Mouse (Mus musculus): Measurements from ENCODE around the gene Mtx1. TPM values are rescaled to one million over a fixed set of nuclear protein-coding genes. Genes with fewer than 3 reads are reported as not detected.

Mtx1 gene
- polyA plus RNA-seq, 1 experiment: 96.9 TPM

DNA sequence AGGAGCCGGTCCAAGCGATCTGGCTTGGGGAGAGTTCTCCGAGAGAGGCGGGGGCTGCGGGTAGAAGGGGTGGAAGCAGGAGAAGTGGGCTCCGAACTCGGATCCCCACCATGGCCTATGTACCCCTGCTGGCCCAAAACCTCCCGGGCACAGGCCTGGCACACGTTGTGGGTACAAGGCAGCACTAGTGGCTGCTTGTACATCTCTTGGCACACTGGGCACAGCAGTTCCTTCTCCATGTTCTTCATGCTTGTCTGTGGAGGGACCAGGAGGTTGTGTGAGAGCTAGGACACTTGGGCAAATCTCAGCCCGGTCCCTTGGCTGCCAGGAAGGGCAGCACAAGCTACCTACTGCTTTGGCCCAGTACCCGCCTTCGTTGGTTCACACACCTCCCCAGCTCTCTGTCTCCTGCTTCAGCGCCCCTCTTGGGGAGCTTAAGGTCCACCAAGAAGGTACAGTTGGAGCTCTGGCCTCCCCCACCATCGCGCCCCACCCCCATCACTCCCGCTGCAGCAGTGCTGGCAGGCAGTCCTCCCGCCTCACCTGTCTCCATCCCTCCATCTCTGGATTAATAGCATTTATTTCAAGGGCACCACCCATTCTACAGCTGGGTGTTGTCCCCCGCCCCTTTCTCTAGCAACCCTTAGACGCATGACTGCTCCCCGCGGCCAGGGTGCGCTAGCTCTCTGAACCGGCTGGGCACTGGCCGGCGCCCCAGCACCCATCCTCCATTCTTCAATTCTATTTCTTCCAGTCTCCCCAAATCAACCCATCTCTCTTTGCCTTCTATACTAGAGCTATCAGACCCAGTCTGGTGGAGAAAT is 17.5 kb upstream of the Mtx1 start:
- peak overlapping the region; percentile 39; the same call in 1 of the 2 replicates for H3K27ac ChIP-seq (ENCODE audit: insufficient read depth, low read length)
- H3K4me3 ChIP-seq (ENCODE audit: insufficient read depth, low read length): peak overlapping the region; percentile 56
- no peak for TF ChIP-seq CTCF (IDR thresholded peaks at IDR 0.05; ENCODE audit: borderline replicate concordance, insufficient read depth, low read length)
- no peak; the same call in 1 of the 2 replicates for TF ChIP-seq POLR2A (IDR thresholded peaks at IDR 0.05; ENCODE audit: low read depth, low read length)
- H3K4me1 ChIP-seq (ENCODE audit: control insufficient read depth, insufficient read depth, low read length): peaks cover 4% of the 10 kb centered on the region; the same call in 1 of the 2 replicates

DNA sequence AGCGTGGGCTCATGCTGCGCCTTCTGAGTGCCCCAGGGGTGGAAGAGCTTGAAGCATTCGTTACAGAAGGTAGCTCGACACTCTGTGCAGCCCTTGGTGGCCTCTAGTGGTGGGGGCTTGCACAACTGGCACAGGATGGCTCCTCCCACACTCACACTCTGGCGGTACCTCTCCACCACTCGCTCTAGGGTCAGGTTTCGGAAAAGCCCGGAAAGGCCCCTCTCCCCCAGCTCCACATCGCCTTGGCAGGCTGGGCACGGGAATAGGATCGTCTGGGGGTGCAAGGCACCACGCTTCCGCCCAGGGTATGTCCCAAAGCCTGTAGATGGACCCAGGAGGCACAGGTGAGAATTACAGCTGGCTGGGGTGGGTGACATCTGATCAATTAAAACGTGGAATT is 16.7 kb upstream of the Mtx1 start:
- peak; percentile 67; the same call in 1 of the 2 replicates for TF ChIP-seq CTCF (IDR thresholded peaks at IDR 0.05; ENCODE audit: borderline replicate concordance, insufficient read depth, low read length)
- TF ChIP-seq POLR2A (IDR thresholded peaks at IDR 0.05; ENCODE audit: low read depth, low read length): no peak
- H3K4me3 ChIP-seq (ENCODE audit: insufficient read depth, low read length): peak overlapping the region; percentile 12; the same call in 1 of the 2 replicates
- H3K27ac ChIP-seq (ENCODE audit: insufficient read depth, low read length): no peak overlapping the region
- H3K4me1 ChIP-seq (ENCODE audit: control insufficient read depth, insufficient read depth, low read length): peaks cover 4% of the 10 kb centered on the region; the same call in 1 of the 2 replicates

DNA sequence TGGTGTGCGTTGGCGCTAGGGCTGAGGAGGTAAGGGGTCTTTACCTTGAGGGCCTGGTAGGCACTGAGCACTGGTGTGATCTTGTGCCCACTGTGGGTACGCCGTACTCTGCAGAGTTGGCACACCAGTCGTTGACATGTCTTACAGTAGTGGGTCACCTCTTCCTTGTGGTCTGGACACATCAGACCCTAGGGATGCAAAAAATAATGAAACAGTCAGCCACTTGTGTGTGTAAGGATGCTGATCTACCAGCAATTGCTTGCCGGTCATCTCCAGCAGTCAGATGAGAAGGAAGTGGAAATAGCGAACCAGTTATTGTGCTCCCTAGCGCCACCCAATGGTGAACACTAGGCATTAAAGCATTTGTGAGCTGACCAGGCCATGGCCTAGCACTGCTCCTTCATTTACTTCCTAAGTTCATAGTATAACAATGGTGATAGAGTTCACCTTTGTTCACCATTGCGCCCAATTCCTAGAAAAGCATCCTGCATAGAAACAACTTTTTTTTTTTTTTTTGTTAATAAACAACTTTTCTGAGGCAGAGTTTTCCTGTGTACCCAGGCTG is 15.5 kb upstream of the Mtx1 start:
- H3K27ac ChIP-seq (ENCODE audit: insufficient read depth, low read length): no peak overlapping the region
- peaks cover 2% of the 10 kb centered on the region; the same call in 1 of the 2 replicates for H3K4me1 ChIP-seq (ENCODE audit: control insufficient read depth, insufficient read depth, low read length)
- TF ChIP-seq CTCF (IDR thresholded peaks at IDR 0.05; ENCODE audit: borderline replicate concordance, insufficient read depth, low read length) (peak; percentile 41; the same call in 1 of the 2 replicates), POLR2A (IDR thresholded peaks at IDR 0.05; ENCODE audit: low read depth, low read length) (no peak)
- no peak overlapping the region for H3K4me3 ChIP-seq (ENCODE audit: insufficient read depth, low read length)

DNA sequence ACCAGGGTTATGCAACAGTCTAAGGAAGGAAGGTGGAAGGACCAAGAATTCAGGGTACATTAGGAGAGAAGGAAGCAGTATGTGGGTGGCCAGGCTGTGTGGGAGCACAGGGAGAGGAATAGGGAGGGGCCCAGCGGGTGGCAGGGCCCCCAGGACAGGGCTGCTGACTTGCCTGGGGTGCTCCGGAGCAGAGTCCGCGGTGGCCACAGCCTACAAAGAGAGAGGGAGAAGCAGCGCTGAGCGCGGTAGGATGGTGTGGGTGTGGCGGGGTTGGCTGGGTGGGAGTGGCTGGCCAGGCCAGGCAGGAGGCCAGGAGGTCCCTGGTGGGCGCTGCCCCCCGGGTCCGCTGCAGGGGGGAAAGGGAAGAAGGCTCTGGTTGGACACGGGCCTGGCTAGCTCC is 11.6 kb upstream of the Mtx1 start:
- no peaks in the 10 kb centered on the region for H3K4me1 ChIP-seq (ENCODE audit: control insufficient read depth, insufficient read depth, low read length)
- no peak overlapping the region for H3K4me3 ChIP-seq (ENCODE audit: insufficient read depth, low read length)
- no peak overlapping the region for H3K27ac ChIP-seq (ENCODE audit: insufficient read depth, low read length)
- TF ChIP-seq CTCF (IDR thresholded peaks at IDR 0.05; ENCODE audit: borderline replicate concordance, insufficient read depth, low read length) (no peak), POLR2A (IDR thresholded peaks at IDR 0.05; ENCODE audit: low read depth, low read length) (no peak)

DNA sequence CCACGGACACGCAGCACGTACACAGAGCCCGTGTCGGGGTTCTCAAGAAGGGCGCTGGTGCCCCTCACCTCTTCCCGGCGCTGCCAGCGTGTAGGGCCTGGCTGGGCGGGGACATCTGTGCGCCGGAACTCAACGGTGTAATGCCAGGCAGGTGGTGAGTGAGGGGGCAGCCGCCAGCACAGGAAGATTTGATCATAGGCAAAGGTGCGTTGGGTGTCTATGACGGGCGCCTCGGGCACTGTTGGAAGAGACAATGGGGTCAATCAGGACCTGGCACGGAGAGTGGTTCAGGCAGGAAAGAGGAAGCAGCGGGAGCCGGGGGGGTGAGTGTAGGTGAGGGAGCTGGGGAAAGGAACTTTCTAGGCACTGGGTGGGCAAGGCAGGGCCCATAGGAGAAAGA is 10.8 kb upstream of the Mtx1 start:
- TF ChIP-seq CTCF (IDR thresholded peaks at IDR 0.05; ENCODE audit: borderline replicate concordance, insufficient read depth, low read length): no peak
- TF ChIP-seq POLR2A (IDR thresholded peaks at IDR 0.05; ENCODE audit: low read depth, low read length): no peak
- Histone ChIP-seq H3K4me3 (ENCODE audit: insufficient read depth, low read length) (no peak overlapping the region), H3K4me1 (ENCODE audit: control insufficient read depth, insufficient read depth, low read length) (no peaks in the 10 kb centered on the region)

DNA sequence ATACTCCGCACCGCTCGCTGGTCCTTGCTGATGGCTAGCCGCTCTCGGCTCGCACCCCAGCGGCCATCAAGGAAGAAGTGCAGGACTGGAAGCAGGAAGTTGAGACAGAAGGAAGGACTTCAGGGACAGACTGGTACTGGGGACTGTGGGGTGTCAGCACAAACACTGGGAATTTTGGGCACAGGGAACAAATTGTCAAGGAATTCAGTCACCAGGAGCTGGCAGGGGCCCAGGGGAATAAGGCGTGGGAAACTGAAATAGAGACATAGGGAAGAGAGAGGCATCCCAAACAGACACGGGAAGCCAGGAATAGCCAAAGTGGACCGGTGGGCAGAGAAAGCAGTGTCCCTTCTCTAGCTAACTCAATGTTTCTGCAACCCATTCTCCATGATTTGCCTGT is 9.6 kb upstream of the Mtx1 start:
- no peak overlapping the region for H3K27ac ChIP-seq (ENCODE audit: insufficient read depth, low read length)
- TF ChIP-seq POLR2A (IDR thresholded peaks at IDR 0.05; ENCODE audit: low read depth, low read length): no peak
- no peak for TF ChIP-seq CTCF (IDR thresholded peaks at IDR 0.05; ENCODE audit: borderline replicate concordance, insufficient read depth, low read length)
- no peaks in the 10 kb centered on the region for H3K4me1 ChIP-seq (ENCODE audit: control insufficient read depth, insufficient read depth, low read length)
- H3K4me3 ChIP-seq (ENCODE audit: insufficient read depth, low read length): no peak overlapping the region

More for the DNA sequence above, 10.8 kb upstream of the Mtx1 start:
- no peak overlapping the region for H3K27ac ChIP-seq (ENCODE audit: insufficient read depth, low read length)

DNA sequence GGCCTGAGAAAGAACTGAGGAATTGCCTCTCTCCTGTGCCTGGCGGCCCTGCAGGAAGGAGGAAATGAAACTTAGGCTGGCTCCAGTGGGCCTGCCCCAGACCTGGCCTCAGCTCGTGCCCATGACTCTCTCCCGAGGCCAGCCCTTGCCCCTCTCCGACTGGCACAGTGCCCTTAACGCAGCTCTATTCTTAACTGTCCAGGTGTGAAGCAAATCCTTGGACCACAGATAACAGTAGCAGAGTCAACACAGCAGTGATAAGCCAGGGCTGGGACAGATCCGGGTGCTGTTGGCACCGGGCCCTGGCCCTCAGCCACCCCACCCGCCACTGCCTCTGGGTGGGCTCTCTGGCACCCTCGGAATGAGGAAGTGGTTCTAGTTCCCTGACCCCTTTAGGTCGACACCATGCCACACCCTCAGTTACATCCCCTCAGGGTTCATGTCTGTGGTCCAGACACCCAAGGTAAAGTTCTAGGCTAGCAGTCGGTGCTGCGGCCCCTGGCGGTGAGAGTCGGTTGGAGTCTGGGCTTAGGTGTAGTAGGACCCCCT is 6.7 kb upstream of the Mtx1 start:
- Histone ChIP-seq H3K27ac (ENCODE audit: insufficient read depth, low read length) (no peak overlapping the region), H3K4me1 (ENCODE audit: control insufficient read depth, insufficient read depth, low read length) (no peaks in the 10 kb centered on the region), H3K4me3 (ENCODE audit: insufficient read depth, low read length) (no peak overlapping the region)
- TF ChIP-seq CTCF (IDR thresholded peaks at IDR 0.05; ENCODE audit: borderline replicate concordance, insufficient read depth, low read length) (no peak), POLR2A (IDR thresholded peaks at IDR 0.05; ENCODE audit: low read depth, low read length) (no peak)

DNA sequence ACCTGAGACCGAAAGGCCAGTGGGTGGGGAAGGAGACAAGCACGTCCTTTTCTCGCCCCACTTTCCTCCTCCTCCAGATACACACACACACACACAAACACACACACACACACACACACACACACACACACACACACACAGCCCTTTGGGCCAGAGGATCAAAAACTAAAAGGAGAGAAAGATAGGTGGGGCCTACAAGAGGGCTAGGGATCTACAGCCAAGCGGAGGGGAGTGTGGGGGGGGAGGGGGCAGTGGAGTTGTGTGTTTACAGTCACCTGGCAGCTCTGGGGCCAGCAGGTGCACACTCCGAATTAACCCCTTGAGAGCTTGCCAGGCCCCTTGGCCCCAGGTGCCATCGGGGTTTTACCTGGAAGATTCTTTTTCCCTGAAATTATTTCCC is 5.7 kb upstream of the Mtx1 start:
- no peak overlapping the region for H3K4me3 ChIP-seq (ENCODE audit: insufficient read depth, low read length)
- H3K27ac ChIP-seq (ENCODE audit: insufficient read depth, low read length): no peak overlapping the region
- H3K4me1 ChIP-seq (ENCODE audit: control insufficient read depth, insufficient read depth, low read length): 0 out of 2 replicates have a peak, but pooled peaks cover 4% of the 10 kb centered on the region
- no peak for TF ChIP-seq CTCF (IDR thresholded peaks at IDR 0.05; ENCODE audit: borderline replicate concordance, insufficient read depth, low read length)
- TF ChIP-seq POLR2A (IDR thresholded peaks at IDR 0.05; ENCODE audit: low read depth, low read length): no peak

DNA sequence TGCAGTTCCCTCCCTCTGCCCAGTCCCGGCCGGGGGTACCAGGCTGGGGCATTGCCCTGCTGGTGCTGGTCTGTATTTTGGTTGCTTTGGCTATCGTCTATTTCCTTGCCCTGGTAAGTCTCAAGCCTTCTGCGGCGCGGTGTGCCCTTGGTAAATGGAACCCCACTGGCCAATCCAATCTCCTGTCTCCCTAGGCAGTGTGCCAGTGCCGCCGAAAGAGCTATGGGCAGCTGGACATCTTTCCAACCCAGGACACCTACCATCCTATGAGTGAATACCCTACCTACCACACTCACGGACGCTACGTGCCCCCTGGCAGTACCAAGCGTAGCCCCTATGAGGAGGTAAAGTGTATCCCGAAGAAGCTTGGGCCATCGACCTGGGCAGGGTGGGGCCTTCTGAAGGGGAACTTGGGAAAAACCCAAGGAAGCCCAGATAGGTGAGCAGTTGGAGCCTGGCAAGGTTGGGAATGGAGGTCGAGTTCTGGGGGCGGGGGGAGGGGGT is 4.9 kb upstream of the Mtx1 start:
- no peak for TF ChIP-seq POLR2A (IDR thresholded peaks at IDR 0.05; ENCODE audit: low read depth, low read length)
- Histone ChIP-seq H3K27ac (ENCODE audit: insufficient read depth, low read length) (no peak overlapping the region), H3K4me1 (ENCODE audit: control insufficient read depth, insufficient read depth, low read length) (0 out of 2 replicates have a peak, but pooled peaks cover 4% of the 10 kb centered on the region), H3K4me3 (ENCODE audit: insufficient read depth, low read length) (no peak overlapping the region)
